Mouse (Mus musculus) layer of hippocampus, postnatal 10 days (tissue): Measurements from ENCODE around the gene Efnb1. TPM values are rescaled to one million over a fixed set of nuclear protein-coding genes. Genes with fewer than 3 reads are reported as not detected.
"Not testable (repeated sequence)": the region's sequence is repeated elsewhere in the genome, so short reads cannot be mapped to it uniquely, and the experiment has no call there.

Experiments used
- DNase-seq, 2 experiments: peaks; one replicate each; pipeline ENCODE4 v3.0.0; 2021; ENCODE audit warnings: low spot score in 2 of 2
- long read RNA-seq: library from polyadenylated mRNA; stranded (forward); transcript quantifications from one replicate; pipeline ENCODE4 v2.0.0, GENCODE M21; 2023
- total RNA-seq, 2 experiments: library from RNA; stranded (reverse); gene quantifications; 2 replicates each; pipeline ENCODE4 v1.2.3; 2021

Gene Efnb1
- 10 to 100 TPM; 11.1 to 13.8 TPM for total RNA-seq
- long read RNA-seq, partial matches to known transcripts, result 0 of 4 reads
- long read RNA-seq, other reads (novel, unspliced or antisense), result 4 of 4 reads

GRCm38 (mm10) chrX:99135523-99136258 is at the start of gene Efnb1:
TSS of gene Efnb1 (plus strand) at chrX:99136130.
- DNase-seq, result peak; percentile 73 to 81

GRCm38 (mm10) chrX:99092704-99093103 is 43.2 kb upstream of the Efnb1 start:
- DNase-seq, result no peak

DNA sequence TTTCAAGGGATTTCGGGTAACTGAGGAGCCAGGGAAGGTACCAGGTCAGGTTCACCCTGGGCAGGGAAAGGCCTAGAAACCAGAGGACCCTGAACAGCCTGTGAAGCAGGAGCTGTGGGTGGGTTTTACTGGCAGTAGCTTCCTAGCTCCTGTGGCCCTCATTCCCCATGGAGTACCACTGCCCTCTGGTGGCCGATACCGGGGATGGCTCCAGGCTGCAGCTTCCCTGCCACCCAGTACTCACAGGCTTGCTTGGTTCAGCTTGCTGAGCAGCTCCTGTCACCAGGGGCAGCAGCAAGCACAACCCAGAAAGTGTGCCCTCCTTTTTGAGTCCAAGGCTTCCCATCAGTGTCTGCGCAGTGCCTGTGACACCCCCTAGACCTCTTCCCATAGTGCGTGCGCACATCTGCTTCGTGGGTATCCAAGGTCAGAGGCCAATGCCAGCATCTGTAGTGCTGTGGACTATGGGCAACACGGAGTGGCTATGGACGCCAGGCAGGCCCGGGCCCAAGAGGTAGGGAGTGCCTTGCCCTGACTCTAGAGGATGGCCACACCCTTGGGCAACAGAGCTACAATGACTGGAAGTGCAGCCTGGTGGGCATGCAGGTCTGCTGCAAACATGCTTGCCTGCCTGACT is 24.7 kb upstream of the Efnb1 start:
- DNase-seq, result not testable (repeated sequence)

DNA sequence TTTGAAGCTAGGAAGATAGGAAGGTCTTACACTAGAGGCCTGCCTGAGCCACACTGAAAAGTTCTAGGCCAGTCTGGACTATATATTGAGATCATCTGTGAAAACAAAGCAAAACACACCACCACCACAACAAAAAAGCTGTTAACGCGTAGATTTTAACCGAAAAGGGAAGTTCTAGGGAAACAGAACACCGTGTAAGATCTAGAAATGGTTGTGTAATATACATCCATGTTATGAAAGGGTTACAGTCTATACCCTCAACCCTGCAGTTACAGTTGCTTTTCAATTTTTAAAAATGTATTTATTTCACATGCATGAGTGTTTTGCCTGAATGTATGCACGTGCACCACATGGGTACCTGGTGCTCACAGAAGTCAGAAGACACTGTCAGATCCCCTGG is 16.4 kb upstream of the Efnb1 start:
- DNase-seq, result no peak

GRCm38 (mm10) chrX:99130059-99130458 is 5.9 kb upstream of the Efnb1 start:
- peak; percentile 74 to 79 for DNase-seq

- no peak for DNase-seq
Observed at GRCm38 (mm10) chrX:99132573-99132972, 3.4 kb upstream of the Efnb1 start.

- peak; percentile 84 to 85 for DNase-seq
Observed at GRCm38 (mm10) chrX:99134891-99135290, 1.0 kb upstream of the Efnb1 start.

DNA sequence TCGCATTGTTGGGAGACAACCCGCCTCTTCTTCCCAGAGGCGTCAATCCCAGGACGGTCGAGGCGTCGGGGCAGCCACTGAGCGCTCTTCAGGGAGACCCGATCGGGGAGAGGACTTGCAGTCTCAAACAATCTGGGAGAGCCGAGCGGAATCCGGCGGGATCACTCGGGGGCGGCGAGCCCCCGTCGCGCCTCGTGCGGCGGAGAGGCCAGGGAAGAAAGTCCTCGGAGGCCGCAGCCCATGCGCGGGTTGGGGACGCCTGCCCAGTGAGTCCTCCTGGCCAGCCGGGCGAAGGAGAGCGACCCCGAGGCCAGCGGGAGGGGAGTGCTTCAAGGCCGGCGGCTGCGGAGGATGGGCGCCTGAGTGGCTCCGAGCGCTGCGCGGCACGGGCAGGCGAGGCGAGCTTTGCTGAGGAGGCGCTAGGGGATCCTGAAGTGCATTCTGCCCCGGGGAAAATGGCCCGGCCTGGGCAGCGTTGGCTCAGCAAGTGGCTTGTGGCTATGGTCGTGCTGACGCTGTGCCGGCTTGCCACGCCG is 569 bp downstream of the Efnb1 start:
- DNase-seq, result peak in 1 of 2 experiments; percentile 37

DNA sequence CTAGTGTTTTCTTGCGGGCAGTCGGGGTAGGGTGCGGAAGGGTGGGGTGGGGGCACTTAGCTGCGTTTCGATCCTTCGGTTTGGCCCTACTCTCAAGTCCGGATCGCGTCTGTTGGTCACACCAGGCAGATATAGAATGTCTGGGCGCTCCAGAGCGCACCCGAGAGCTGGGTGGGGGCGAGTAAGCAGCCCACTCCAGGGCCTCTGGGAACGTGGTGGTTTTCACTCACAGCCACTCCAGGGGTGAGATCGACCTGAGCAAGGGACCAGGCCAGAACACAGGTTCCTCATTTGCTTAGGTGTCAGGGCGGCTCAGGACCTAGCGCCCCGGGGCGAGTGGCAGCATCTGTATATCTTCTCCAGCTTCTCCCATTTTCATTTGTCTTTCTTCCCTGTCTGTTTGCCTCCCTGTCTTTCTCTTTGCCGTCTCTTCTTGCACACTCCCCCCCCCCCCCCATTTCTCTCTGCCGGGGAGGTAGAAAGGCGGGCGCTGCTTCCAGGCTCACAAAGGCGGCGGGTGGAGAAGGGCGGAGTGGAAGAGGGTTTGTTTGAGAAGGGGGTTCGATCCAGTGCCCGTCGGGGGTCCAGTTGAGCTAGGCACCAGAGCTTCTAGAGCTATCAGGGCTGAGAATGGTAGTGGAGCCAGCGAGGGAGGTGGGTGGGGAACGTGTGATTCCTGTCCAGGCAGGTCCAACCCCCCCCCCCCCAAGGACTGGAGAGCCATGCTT is 1.4 kb downstream of the Efnb1 start:
- DNase-seq, result no peak

- DNase-seq, result no peak
Observed at GRCm38 (mm10) chrX:99137928-99138740, 2.2 kb downstream of the Efnb1 start.

GRCm38 (mm10) chrX:99141079-99141478 is 5.1 kb downstream of the Efnb1 start:
- DNase-seq, result no peak

DNA sequence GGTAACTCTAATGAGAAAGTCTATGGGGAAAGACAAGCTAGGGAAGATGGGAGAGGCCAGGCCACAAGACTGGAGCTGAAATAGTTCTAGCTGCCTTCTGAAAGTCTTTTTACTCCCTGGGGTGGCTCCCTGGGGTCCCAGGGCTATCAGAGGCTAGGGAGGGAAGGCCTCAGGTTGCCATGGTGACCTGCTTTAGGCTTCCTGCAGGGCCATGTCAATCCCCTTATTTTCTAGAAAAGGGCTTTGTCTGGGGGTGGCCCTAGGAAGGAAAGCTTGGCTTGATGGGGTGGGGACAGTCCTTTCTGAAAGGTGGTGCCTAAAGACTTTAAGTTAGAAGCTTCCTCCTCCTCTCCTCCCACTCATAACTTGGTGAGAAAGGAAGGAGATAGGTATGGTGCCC is 6.0 kb downstream of the Efnb1 start:
- no peak for DNase-seq

GRCm38 (mm10) chrX:99145561-99145960 is 9.6 kb downstream of the Efnb1 start:
- no peak for DNase-seq

DNA sequence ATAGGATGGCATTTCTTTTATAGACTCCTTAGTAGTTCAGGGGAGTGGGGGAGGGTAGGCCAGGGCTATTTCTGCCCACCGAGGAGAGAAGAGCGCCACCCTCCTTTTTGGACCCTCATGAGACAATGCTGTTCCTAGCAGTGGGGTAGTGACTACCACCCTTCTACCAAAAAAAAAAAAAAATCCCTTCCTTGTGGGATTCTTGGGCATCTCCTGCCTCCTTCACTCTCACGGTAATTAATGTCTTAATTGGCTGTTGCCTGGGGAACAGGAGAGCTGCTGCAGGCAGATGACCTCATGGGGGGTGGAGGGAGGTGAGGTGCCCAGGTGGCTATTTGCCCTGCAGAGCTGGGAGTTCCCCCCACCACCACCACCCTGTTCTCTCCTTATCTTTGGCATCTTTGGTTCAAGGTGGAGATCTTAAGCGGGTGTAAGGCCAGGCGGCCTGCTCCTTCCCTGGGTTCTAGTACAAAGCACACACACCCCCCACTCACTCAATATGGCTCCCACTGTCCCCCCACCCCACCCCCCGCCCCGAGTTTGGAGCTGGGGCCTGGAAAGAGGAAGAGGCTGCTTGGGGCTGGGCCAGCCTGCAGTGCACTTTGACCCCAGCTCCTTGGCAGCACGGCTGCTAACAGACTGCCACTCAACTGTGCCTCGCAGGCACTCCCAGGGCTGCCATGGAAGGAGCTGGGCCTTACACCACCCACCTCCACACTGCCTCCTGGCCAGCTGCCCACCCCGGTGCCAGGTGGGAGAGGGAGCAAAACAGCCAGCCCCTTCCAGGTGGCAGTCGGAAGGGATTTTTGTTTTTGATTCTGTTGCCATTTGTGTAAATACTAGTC is 12.4 kb downstream of the Efnb1 start:
- no peak for DNase-seq

DNA sequence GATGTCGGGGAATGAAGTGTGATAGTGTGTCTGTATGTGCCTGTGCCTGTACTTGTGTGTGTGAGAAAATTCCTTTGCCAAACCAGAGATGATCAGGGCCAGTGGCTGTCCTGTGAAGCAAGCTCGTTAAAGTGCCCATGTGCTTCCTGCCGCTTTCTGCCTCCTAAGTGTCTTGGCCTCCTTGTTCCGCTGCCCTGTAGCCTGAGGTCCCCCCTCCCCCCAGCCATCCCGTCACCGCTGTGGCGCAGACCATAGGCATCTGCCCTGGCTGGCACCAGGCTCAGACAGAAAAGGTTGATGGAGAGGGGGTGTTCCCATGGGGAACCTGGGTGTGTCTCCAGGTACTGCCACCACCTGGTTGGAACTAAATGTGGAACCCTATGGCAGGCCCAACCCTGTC is 13.1 kb downstream of the Efnb1 start:
- no peak for DNase-seq

DNA sequence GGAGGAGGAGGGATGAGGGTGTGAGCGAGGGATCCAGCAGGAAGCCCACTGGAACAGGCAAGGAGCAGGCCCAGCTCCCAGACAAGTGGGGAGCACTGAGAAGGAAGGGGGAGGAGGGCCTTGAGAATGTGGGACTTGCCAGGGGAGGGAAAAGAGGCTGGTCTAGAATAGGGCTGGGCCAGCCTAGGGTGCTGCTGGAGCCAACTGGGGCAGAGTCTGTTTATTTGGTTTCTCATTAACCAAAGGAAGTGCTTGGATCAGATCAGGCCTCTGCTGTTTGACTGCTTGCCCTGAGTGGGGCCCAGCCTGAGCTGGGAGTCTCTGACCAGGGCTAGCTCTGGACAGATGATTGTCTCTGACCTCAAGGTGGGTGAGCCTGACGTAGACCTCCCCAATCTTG is 14.0 kb downstream of the Efnb1 start:
- no peak for DNase-seq

DNA sequence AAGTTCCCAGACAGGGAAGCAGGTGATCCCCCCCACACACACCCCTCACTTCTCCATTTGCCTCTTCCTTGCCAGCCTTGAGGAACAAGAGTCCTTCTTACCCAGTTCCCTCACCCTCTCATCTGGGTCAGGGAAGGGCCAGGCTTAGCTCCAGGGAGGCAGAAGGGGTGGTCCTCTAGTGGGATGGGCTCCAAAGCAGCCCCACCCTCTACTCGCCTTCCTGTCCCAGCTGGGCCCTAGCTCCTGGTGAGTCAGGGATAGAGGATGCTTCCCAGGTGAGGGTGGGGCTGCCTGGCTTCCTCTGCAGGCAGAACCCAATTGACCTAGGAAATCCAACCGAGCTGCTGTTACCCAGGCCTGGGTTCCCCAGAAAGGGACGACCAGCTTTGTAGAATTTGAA is 14.8 kb downstream of the Efnb1 start:
- no peak for DNase-seq

DNA sequence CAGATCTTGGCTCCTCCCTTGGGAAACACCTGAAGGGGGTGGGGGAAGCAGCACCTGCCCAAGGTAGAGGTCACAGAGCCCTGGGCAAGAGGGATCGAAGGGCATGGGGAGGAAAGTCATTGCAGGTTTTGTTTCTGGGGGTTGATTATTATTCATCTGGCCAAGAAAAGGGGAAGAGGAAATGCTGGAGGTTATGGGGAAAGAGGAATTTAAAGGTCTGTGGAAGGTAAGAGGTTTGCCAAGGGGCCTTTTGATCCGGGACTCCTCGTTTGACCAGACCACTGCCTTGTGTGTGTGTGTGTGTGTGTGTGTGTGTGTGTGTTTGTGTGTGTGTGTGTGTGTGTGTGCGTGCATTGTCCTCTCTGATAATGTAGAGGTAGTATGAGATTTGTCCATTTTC is 15.5 kb downstream of the Efnb1 start:
- DNase-seq, result no peak

GRCm38 (mm10) chrX:99152141-99152540 is 16.2 kb downstream of the Efnb1 start:
- DNase-seq, result no peak
